Mouse (Mus musculus) forebrain, embryonic 16.5 days (tissue): ENCODE measurements around the gene Foxp1. TPM values are rescaled to one million over a fixed set of nuclear protein-coding genes. Genes with fewer than 3 reads are reported as not detected.

ENCODE experiments used
- ATAC-seq: fragments of 200-750 bp; cut with Nextera tagmentation; 2 replicates; pipeline ENCODE4 v1.8.0; 2017; ENCODE audit warnings: mild to moderate bottlenecking, moderate library complexity
- H3K27ac ChIP-seq: fragments of 300-500 bp; sonication (generic); 2 replicates; pipeline ENCODE4 v1.5.1; 2014; ENCODE audit warnings: low read length, control low read depth
- H3K27me3 ChIP-seq: fragments of 300-500 bp; sonication (generic); replicated peaks from 2 replicates; pipeline ENCODE4 v1.6.1; 2014; ENCODE audit warnings: low read length; ENCODE audit not compliant: control insufficient read depth, insufficient read depth
- H3K36me3 ChIP-seq: fragments of 300-500 bp; sonication (generic); 2 replicates; pipeline ENCODE4 v1.6.1; 2014; ENCODE audit not compliant: control insufficient read depth, insufficient read depth
- H3K4me1 ChIP-seq: fragments of 300-500 bp; sonication (generic); replicated peaks from 2 replicates; pipeline ENCODE4 v1.6.1; 2014; ENCODE audit warnings: low read length; ENCODE audit not compliant: control insufficient read depth, insufficient read depth
- H3K4me2 ChIP-seq: fragments of 300-500 bp; sonication (generic); 2 replicates; pipeline ENCODE4 v1.6.1; 2014; ENCODE audit warnings: mild to moderate bottlenecking, low read length, control low read depth
- H3K4me3 ChIP-seq: fragments of 300-500 bp; sonication (generic); replicated peaks from 2 replicates; pipeline ENCODE4 v1.5.1; 2014; ENCODE audit warnings: mild to moderate bottlenecking, low read length, control low read depth
- H3K9ac ChIP-seq: fragments of 300-500 bp; sonication (generic); replicated peaks from 2 replicates; pipeline ENCODE4 v1.6.1; 2014; ENCODE audit warnings: low read depth, low read length, control low read depth
- H3K9me3 ChIP-seq: fragments of 300-500 bp; sonication (generic); 2 replicates; pipeline ENCODE4 v1.6.1; 2016; ENCODE audit warnings: low read length; ENCODE audit not compliant: control insufficient read depth
- WGBS: fragments of 180-500 bp; shearing (Covaris S2); extraction: QIAGEN DNeasy Blood & Tissue Kit; methylation state at CpG from one replicate; pipeline ENCODE4 v1.1.7; 2014; 5-methylcytosine and 5-hydroxymethylcytosine counted together
- polyA plus RNA-seq: library from polyadenylated mRNA; unstranded; fragments of >200 nt; fragmentation: Nextera tagmentation; extraction: Ambion mirVana; gene quantifications from 2 replicates; pipeline ENCODE4 v1.2.1, GENCODE M21; 2015

Foxp1 gene
- polyA plus RNA-seq, 1 experiment from 2014 or later, result 123 TPM

- Histone ChIP-seq H3K27ac (no peak overlapping the region), H3K4me2 (no peak overlapping the region), H3K4me3 (no peak overlapping the region), H3K27me3 (no peaks in the 10 kb centered on the region), H3K9me3 (no peaks in the 10 kb centered on the region), H3K4me1 (no peaks in the 10 kb centered on the region), H3K9ac (no peak overlapping the region), H3K36me3 (0 out of 2 replicates have a peak, but pooled peaks cover 3% of the 10 kb centered on the region)
- no peak for ATAC-seq
- 95% methylated on average over 7 of the region's 7 CpGs for WGBS
Measured at GRCm38 (mm10) chr6:98980001-98980400, 542.5 kb downstream of the Foxp1 start.

- H3K4me2 ChIP-seq, result no peak overlapping the region
- H3K4me1 ChIP-seq, result no peaks in the 10 kb centered on the region
- H3K9ac ChIP-seq, result no peak overlapping the region
- no peak overlapping the region for H3K27ac ChIP-seq
- no peak for ATAC-seq
- H3K27me3 ChIP-seq, result no peaks in the 10 kb centered on the region
- no peaks in the 10 kb centered on the region for H3K9me3 ChIP-seq
- no peak overlapping the region for H3K4me3 ChIP-seq
- H3K36me3 ChIP-seq, result 0 out of 2 replicates have a peak, but pooled peaks cover 3% of the 10 kb centered on the region
- 94% methylated on average over 4 of the region's 4 CpGs for WGBS
Measured at GRCm38 (mm10) chr6:98977806-98978205, 544.7 kb downstream of the Foxp1 start.

GRCm38 (mm10) chr6:98975918-98976317 lies 546.6 kb downstream of the Foxp1 start:
- Histone ChIP-seq H3K4me1 (peaks cover 1% of the 10 kb centered on the region), H3K4me2 (no peak overlapping the region), H3K36me3 (0 out of 2 replicates have a peak, but pooled peaks cover 3% of the 10 kb centered on the region), H3K27me3 (no peaks in the 10 kb centered on the region), H3K9ac (no peak overlapping the region), H3K4me3 (no peak overlapping the region), H3K9me3 (no peaks in the 10 kb centered on the region), H3K27ac (no peak overlapping the region)
- ATAC-seq, result no peak
- WGBS, result 89% methylated on average over 6 of the region's 6 CpGs

- Histone ChIP-seq H3K4me1 (peaks cover 12% of the 10 kb centered on the region), H3K27ac (no peak overlapping the region), H3K27me3 (no peaks in the 10 kb centered on the region), H3K4me2 (no peak overlapping the region), H3K4me3 (no peak overlapping the region), H3K9ac (no peak overlapping the region), H3K9me3 (no peaks in the 10 kb centered on the region), H3K36me3 (0 out of 2 replicates have a peak, but pooled peaks cover 3% of the 10 kb centered on the region)
- WGBS, result 72% methylated on average over 5 of the region's 5 CpGs
- ATAC-seq, result no peak
Measured at GRCm38 (mm10) chr6:98973433-98973832, 549.1 kb downstream of the Foxp1 start.

GRCm38 (mm10) chr6:98972404-98972803 lies 550.1 kb downstream of the Foxp1 start:
- no peaks in the 10 kb centered on the region for H3K36me3 ChIP-seq
- no peak for ATAC-seq
- no peak overlapping the region for H3K9ac ChIP-seq
- no peaks in the 10 kb centered on the region for H3K9me3 ChIP-seq
- no peaks in the 10 kb centered on the region for H3K27me3 ChIP-seq
- 57% methylated on average over 7 of the region's 7 CpGs for WGBS
- H3K4me1 ChIP-seq, result peaks cover 14% of the 10 kb centered on the region
- H3K4me3 ChIP-seq, result no peak overlapping the region
- H3K4me2 ChIP-seq, result no peak overlapping the region
- H3K27ac ChIP-seq, result no peak overlapping the region

- WGBS, result 84% methylated on average over 6 of the region's 6 CpGs
- no peak overlapping the region for H3K9ac ChIP-seq
Measured at GRCm38 (mm10) chr6:98959333-98959732, 563.2 kb downstream of the Foxp1 start.

GRCm38 (mm10) chr6:98956522-98957169 lies 565.9 kb downstream of the Foxp1 start:
- Histone ChIP-seq H3K9me3 (no peaks in the 10 kb centered on the region), H3K4me2 (no peak overlapping the region), H3K36me3 (no peaks in the 10 kb centered on the region), H3K4me3 (no peak overlapping the region), H3K27me3 (no peaks in the 10 kb centered on the region; the same call in 1 of the 2 replicates), H3K4me1 (peaks cover 3% of the 10 kb centered on the region; the same call in 1 of the 2 replicates), H3K27ac (no peak overlapping the region), H3K9ac (no peak overlapping the region)
- peak; percentile 28; the same call in 1 of the 2 replicates for ATAC-seq
- 87% methylated on average over 9 of the region's 9 CpGs for WGBS

More at GRCm38 (mm10) chr6:98959333-98959732, 563.2 kb downstream of the Foxp1 start:
- Histone ChIP-seq H3K9me3 (no peaks in the 10 kb centered on the region), H3K4me1 (no peaks in the 10 kb centered on the region), H3K27me3 (no peaks in the 10 kb centered on the region; the same call in 1 of the 2 replicates), H3K36me3 (no peaks in the 10 kb centered on the region), H3K4me3 (no peak overlapping the region), H3K4me2 (no peak overlapping the region), H3K27ac (no peak overlapping the region)
- no peak for ATAC-seq

GRCm38 (mm10) chr6:98955706-98956105 lies 566.8 kb downstream of the Foxp1 start:
- H3K27me3 ChIP-seq, result no peaks in the 10 kb centered on the region
- no peak for ATAC-seq
- no peak overlapping the region for H3K27ac ChIP-seq
- H3K4me2 ChIP-seq, result no peak overlapping the region
- no peaks in the 10 kb centered on the region for H3K9me3 ChIP-seq
- no peaks in the 10 kb centered on the region for H3K36me3 ChIP-seq
- WGBS, result 73% methylated on average over 6 of the region's 6 CpGs
- H3K9ac ChIP-seq, result no peak overlapping the region
- H3K4me1 ChIP-seq, result peaks cover 3% of the 10 kb centered on the region; the same call in 1 of the 2 replicates
- no peak overlapping the region for H3K4me3 ChIP-seq

GRCm38 (mm10) chr6:98954439-98954838 lies 568.1 kb downstream of the Foxp1 start:
- Histone ChIP-seq H3K27ac (no peak overlapping the region), H3K36me3 (no peaks in the 10 kb centered on the region), H3K4me1 (peaks cover 11% of the 10 kb centered on the region), H3K4me3 (no peak overlapping the region), H3K9me3 (no peaks in the 10 kb centered on the region), H3K9ac (no peak overlapping the region), H3K4me2 (no peak overlapping the region), H3K27me3 (no peaks in the 10 kb centered on the region)
- no peak for ATAC-seq
- WGBS, result 97% methylated on average over 5 of the region's 5 CpGs
